Mouse (Mus musculus) left cerebral cortex, adult 18-20 months (tissue): ENCODE results near the gene Fam129b. TPM values are rescaled to one million over a fixed set of nuclear protein-coding genes. Genes with fewer than 3 reads are reported as not detected.

ENCODE experiments used
- DNase-seq, 2 experiments: peaks; one replicate each; pipeline ENCODE4 v3.0.0; 2021 to 2022; ENCODE audit warnings: low spot score in 2 of 2, mixed read lengths in 1 of 2
- total RNA-seq, 2 experiments: library from RNA; stranded (reverse); gene quantifications; 2 replicates each; pipeline ENCODE4 v1.2.3; 2021

Gene Fam129b
- total RNA-seq, 2 experiments from 2014 or later = 29.6 to 35.3 TPM

DNA sequence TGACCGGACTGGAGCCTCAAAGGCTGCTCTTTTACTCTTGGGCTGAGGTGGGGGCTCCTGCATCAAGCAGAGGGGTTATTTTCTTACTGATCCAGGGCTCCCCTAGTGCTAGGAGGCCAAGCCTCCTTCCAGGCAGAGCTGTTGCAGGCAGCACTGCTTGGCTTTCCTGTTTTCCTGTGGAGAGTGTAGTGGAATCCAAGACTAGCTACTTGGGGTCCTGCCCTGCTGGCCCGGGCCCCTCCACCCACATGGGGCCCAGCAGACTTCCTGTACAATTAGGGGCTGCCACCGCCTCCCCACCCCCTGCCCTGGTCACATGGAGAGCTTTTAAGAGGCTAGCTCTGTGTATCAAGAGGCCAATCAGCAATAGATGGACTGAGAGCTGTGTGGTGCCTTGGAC is 12.6 kb downstream of the Fam129b start:
- DNase-seq = no peak

GRCm38 (mm10) chr2:32890280-32890679 is 14.4 kb downstream of the Fam129b start:
- DNase-seq = no peak

GRCm38 (mm10) chr2:32891278-32891677 is 15.4 kb downstream of the Fam129b start:
- no peak for DNase-seq

DNA sequence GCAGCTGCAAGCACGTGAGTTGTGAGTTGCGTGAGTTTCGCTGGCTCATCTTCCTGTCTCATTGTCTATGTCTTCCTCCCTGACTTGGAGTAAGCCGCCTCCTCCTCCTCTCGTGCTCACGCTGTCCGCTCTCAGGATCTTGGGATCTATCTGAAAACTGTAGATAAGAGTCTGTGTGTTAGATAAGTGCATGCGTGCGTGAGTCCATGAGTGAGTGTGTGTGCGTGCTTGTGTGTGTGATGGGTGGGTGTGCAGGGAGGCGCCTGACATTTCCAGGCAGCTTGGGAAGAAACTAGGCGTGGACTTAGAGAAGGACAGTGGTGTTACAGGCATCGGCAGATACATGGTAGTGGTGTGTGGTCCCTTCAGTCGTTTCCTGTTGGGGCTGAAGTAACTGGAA is 16.6 kb downstream of the Fam129b start:
- DNase-seq = no peak

DNA sequence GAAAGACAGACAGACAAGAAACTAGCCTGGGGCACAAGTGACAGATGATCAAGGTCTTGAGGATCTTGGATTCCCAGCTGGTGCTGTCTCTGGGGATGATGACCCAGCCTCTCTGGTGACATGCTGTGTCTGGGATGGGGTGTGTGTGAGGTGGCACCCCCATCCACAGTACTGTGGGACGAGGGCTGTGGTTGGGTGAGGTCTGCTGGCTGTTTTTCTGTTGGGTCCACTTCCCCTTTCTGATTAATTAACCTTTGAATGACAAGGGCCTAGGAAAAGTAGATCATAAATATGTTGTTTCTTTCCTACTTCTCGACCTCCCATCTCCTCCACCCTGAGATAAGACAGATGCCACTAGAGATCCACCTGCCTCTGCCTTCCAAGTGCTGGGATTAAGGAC is 18.2 kb downstream of the Fam129b start:
- no peak for DNase-seq

DNA sequence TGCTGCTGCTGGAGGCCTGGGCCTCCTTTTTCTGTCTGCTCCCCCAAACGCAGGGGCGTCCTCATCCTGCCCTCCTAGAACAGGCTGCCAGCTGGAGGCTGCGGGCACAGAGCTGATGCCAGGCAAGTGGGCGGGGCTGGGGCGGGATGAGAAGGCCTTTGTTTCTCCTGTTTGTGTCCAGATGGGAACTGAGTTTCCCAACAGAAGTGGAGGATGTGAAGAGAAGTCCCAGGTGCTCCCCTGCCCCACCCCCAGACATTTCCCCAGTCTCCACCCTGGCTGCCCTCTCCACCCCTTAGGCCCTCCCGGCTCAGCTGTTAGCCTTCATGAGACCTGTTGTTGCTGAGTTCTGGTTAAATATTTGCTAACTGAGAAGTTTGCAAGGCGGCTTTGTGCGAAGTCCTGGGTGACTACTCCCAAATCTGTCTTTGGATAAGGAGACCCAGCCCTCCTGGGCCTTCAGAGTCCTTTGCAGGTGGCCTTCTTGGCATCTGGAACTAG is 19.7 kb downstream of the Fam129b start:
- no peak for DNase-seq

DNA sequence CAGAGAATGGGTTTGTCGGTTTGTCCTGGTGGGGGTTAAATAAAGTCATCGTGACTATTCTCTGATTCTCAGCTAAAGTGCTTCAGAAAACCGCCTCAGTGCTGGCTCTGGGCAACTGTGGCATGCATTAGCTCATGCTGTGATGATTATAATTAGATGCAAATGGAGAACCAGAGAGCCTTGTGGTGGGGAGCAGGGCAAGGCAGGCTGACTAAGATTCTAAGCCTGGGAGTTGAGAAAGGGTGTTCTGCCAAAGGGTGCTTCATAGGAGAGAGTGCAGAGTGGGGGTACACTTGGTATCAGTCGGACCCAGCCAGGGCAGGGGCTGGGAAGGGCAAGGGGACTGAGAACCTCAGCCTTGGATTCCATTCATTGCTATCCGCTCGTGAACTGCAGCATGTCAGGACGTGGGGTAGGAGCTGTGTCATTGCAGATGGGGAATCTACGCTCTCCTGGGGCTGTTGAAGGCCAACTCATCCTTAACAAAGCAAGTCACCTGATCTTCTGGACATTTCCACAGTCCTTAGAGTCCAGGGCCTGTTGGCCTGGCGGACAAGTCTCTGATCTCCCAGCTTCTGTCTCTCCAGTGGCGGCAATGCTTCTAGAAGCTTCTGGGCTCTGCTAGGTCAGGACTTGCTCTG is 20.7 kb downstream of the Fam129b start:
- DNase-seq = no peak

- DNase-seq = no peak
Measured at GRCm38 (mm10) chr2:32898983-32899382, 23.1 kb downstream of the Fam129b start.

DNA sequence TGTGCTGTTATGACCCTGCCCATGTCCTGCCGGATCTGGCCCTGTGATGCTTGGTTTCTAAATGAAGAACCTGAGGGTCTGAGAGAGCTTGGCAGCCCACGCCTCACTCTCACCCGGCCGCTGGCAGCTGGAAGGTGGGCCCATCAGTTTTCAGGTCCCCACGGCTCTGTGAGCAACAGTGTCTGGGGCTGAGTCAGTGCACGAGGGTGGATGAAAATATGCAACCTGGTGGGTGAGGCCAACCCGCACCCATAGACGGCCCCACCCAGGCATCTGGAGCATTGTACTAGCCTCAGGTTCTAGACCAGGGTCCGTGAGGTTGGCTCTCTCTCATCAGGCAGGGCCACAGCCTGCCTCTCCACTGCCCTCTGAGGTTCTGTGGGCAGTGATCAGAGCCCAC is 26.2 kb downstream of the Fam129b start:
- DNase-seq = peak in 1 of 2 experiments; percentile 47

GRCm38 (mm10) chr2:32903470-32903869 is 27.6 kb downstream of the Fam129b start:
- no peak for DNase-seq

GRCm38 (mm10) chr2:32904637-32905036 is 28.7 kb downstream of the Fam129b start:
- no peak for DNase-seq

DNA sequence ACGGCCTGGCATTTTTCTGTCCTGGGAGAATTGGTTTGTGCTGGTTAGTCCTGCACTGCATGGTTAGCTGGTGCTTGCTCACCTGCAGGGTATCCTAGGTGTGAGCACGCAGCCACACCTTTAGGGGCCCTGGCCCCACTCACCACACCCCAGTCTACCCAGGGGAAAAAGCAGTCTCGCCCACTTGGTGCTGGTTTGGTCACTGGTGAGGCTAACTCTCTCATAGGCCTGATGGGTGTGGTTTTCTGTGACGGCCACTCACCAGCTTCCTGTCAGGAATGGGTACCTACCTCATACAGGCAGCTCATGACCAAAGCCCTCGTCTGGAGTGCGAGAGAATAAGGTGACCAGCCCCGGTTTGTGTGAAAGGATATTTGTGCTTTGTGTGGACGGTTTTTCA is 29.4 kb downstream of the Fam129b start:
- DNase-seq = no peak

DNA sequence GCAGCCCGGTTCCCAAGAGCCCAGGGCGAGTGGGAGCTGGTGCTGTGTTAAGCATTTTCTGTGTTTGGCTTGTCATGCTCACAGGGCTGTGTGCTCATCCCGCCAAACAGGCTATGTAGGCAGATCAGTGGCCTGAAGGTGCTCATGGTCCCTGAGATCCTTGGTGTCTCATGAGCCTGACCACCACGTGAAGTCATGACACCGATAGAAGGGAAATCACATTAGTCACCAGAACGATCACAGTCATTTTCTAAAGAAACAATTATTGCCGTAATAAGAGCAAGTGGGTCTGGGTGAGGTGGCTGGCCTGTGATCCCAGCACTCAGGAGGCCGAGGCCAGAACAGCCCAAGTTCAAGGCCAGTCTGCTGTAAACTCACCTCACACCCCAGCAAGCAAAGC is 31.5 kb downstream of the Fam129b start:
- no peak for DNase-seq

GRCm38 (mm10) chr2:32908272-32908671 is 32.4 kb downstream of the Fam129b start:
- DNase-seq = no peak

- DNase-seq = no peak
Measured at GRCm38 (mm10) chr2:32908796-32909195, 32.9 kb downstream of the Fam129b start.

DNA sequence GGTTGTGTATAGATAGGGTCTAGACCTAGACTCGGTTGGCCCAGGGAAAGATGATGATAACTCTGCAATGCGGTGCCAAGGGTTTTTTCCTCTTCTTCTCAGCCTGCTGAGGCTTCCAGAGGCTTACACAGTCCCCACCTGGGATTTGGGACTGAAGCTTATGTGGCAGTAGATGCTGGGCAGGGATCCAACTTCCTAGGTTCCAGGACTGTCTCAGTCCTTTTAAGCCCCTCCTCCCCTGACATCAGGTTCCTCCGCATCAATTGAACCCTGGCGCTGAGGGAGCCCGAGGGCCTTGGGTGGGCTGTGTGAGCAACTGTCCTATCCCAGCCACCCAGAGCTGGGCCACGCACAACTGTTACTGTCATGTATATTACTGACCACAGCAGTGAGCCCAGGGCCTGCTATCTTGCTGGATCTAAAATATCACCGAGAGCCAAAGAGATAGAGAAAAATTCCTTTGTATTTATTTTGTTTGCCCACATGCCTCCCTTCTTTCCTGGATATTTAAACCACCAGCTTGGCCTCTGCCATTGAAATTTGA is 35.8 kb downstream of the Fam129b start:
- no peak for DNase-seq

GRCm38 (mm10) chr2:32912210-32912804 is 36.4 kb downstream of the Fam129b start:
- peak; percentile 83 to 87 for DNase-seq

DNA sequence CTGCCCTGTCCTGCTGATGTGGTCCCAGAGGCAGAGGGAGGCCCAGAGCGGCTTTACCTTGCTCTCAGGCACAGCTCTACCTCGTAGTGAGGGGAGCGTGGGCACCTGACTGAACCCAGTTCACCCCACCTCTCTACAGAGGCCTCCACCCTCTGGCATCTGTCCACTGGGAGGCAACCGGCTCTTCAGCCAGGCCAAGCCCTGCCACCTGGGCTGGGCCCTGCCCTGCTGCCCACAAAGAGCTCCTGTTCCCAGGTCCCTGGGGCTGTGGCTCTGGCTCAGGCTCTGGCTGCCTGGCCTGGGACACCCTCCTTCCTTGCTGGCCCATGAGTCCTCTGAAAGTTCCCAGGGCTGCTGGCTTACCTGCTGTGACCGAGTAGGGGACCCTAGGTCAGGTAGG is 38.4 kb downstream of the Fam129b start:
- no peak for DNase-seq

GRCm38 (mm10) chr2:32914896-32915295 is 39.0 kb downstream of the Fam129b start:
- DNase-seq = no peak

DNA sequence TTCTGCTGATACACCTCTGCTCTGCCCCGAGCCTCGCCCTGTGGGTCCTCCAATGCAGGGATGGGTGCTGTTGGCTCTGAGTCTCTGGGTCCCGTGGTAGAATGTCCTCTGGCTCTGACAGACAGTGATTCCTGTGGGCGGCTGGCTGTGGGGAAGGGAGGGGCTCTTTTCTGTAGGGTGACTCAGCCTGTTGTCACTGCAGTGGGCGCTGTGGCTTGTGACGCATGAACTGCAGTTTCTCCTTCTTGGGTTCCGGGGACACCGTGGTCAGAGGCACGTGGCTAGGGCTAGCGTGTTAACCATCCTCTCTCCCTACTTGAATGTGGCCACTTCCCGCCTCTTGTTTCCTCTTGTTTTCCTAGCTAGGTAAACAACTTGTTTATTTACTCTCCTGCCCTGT is 41.6 kb downstream of the Fam129b start:
- DNase-seq = peak; percentile 70 to 83

GRCm38 (mm10) chr2:32918391-32918790 is 42.5 kb downstream of the Fam129b start:
- DNase-seq = no peak

DNA sequence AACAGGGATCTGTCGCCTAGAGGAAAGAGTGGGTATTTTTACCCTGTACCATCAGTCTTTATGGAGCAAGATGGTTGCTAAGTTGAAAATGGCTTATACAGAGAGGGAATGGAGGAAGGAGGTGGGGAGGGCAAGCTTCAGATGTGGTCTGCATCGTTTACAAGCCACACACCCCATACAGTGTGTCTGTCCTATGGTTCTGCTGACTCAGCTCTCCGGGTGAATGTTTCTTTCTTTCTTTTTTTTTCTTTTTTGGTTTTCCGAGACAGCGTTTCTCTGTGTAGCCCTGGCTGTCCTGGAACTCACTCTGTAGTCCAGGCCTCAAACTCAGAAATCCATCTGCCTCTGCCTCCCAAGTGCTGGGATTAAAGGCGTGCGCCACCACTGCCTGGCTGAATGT is 45.3 kb downstream of the Fam129b start:
- no peak for DNase-seq
